Mouse (Mus musculus) cortical plate, adult 2 months (tissue): ENCODE data around the gene Cdc73.

Experiments used
- CTCF ChIP-seq: fragments of 200-500 bp; IDR thresholded peaks from 2 replicates; pipeline ENCODE4 v1.5.1; 2011; ENCODE audit warnings: mild to moderate bottlenecking, control low read depth, low read length; ENCODE audit not compliant: insufficient read depth; ENCODE audit errors: extremely low read depth
- POLR2A ChIP-seq: fragments of 200-500 bp; IDR thresholded peaks from 2 replicates; pipeline ENCODE4 v1.6.1; 2011; ENCODE audit warnings: mild to moderate bottlenecking, low read length, control low read depth; ENCODE audit not compliant: insufficient read depth; ENCODE audit errors: extremely low read depth

GRCm38 (mm10) chr1:143632854-143633587 lies 69.7 kb downstream of the Cdc73 start:
- no peak for TF ChIP-seq POLR2A
- no peak for TF ChIP-seq CTCF
